Mouse (Mus musculus) forebrain, embryonic 16.5 days (tissue): Measurements from ENCODE around the gene Snrnp200. TPM values are rescaled to one million over a fixed set of nuclear protein-coding genes. Genes with fewer than 3 reads are reported as not detected.

Experiments used
- ATAC-seq: fragments of 200-750 bp; cut with Nextera tagmentation; 2 replicates; pipeline ENCODE4 v1.8.0; 2017; ENCODE audit warnings: mild to moderate bottlenecking, moderate library complexity
- H3K27ac ChIP-seq: fragments of 300-500 bp; sonication (generic); 2 replicates; pipeline ENCODE4 v1.5.1; 2014; ENCODE audit warnings: low read length, control low read depth
- H3K27me3 ChIP-seq: fragments of 300-500 bp; sonication (generic); replicated peaks from 2 replicates; pipeline ENCODE4 v1.6.1; 2014; ENCODE audit warnings: low read length; ENCODE audit not compliant: control insufficient read depth, insufficient read depth
- H3K36me3 ChIP-seq: fragments of 300-500 bp; sonication (generic); 2 replicates; pipeline ENCODE4 v1.6.1; 2014; ENCODE audit not compliant: control insufficient read depth, insufficient read depth
- H3K4me1 ChIP-seq: fragments of 300-500 bp; sonication (generic); replicated peaks from 2 replicates; pipeline ENCODE4 v1.6.1; 2014; ENCODE audit warnings: low read length; ENCODE audit not compliant: control insufficient read depth, insufficient read depth
- H3K4me2 ChIP-seq: fragments of 300-500 bp; sonication (generic); 2 replicates; pipeline ENCODE4 v1.6.1; 2014; ENCODE audit warnings: mild to moderate bottlenecking, low read length, control low read depth
- H3K4me3 ChIP-seq: fragments of 300-500 bp; sonication (generic); replicated peaks from 2 replicates; pipeline ENCODE4 v1.5.1; 2014; ENCODE audit warnings: mild to moderate bottlenecking, low read length, control low read depth
- H3K9ac ChIP-seq: fragments of 300-500 bp; sonication (generic); replicated peaks from 2 replicates; pipeline ENCODE4 v1.6.1; 2014; ENCODE audit warnings: low read depth, low read length, control low read depth
- H3K9me3 ChIP-seq: fragments of 300-500 bp; sonication (generic); 2 replicates; pipeline ENCODE4 v1.6.1; 2016; ENCODE audit warnings: low read length; ENCODE audit not compliant: control insufficient read depth
- WGBS: fragments of 180-500 bp; shearing (Covaris S2); extraction: QIAGEN DNeasy Blood & Tissue Kit; methylation state at CpG from one replicate; pipeline ENCODE4 v1.1.7; 2014; 5-methylcytosine and 5-hydroxymethylcytosine counted together
- polyA plus RNA-seq: library from polyadenylated mRNA; unstranded; fragments of >200 nt; fragmentation: Nextera tagmentation; extraction: Ambion mirVana; gene quantifications from 2 replicates; pipeline ENCODE4 v1.2.1, GENCODE M21; 2015

Snrnp200 gene
- polyA plus RNA-seq, 1 experiment from 2014 or later, result 64.6 TPM

GRCm38 (mm10) chr2:127210701-127211100 is 2.5 kb downstream of the Snrnp200 start:
- Histone ChIP-seq H3K4me2 (no peak overlapping the region), H3K9me3 (no peaks in the 10 kb centered on the region), H3K27ac (no peak overlapping the region), H3K4me3 (no peak overlapping the region), H3K9ac (no peak overlapping the region), H3K27me3 (no peaks in the 10 kb centered on the region), H3K36me3 (peaks cover 34% of the 10 kb centered on the region), H3K4me1 (peaks cover 11% of the 10 kb centered on the region)
- no peak for ATAC-seq
- 90% methylated on average over 11 of the region's 11 CpGs for WGBS

GRCm38 (mm10) chr2:127217746-127218145 is 9.6 kb downstream of the Snrnp200 start:
- no peak overlapping the region for H3K4me2 ChIP-seq
- no peak for ATAC-seq
- no peaks in the 10 kb centered on the region for H3K9me3 ChIP-seq
- H3K27ac ChIP-seq, result no peak overlapping the region
- no peak overlapping the region for H3K4me3 ChIP-seq
- H3K9ac ChIP-seq, result no peak overlapping the region
- peaks cover 57% of the 10 kb centered on the region for H3K36me3 ChIP-seq
- H3K27me3 ChIP-seq, result no peaks in the 10 kb centered on the region
- 96% methylated on average over 5 of the region's 5 CpGs for WGBS
- H3K4me1 ChIP-seq, result no peaks in the 10 kb centered on the region

- H3K27ac ChIP-seq, result no peak overlapping the region
- H3K9ac ChIP-seq, result no peak overlapping the region
- 97% methylated on average over 3 of the region's 3 CpGs for WGBS
- H3K4me1 ChIP-seq, result no peaks in the 10 kb centered on the region
- no peaks in the 10 kb centered on the region for H3K27me3 ChIP-seq
- H3K36me3 ChIP-seq, result peaks cover 79% of the 10 kb centered on the region
- no peak for ATAC-seq
- no peak overlapping the region for H3K4me2 ChIP-seq
- no peak overlapping the region for H3K4me3 ChIP-seq
- no peaks in the 10 kb centered on the region for H3K9me3 ChIP-seq
Observed at GRCm38 (mm10) chr2:127225261-127225660, 17.1 kb downstream of the Snrnp200 start.

- H3K4me2 ChIP-seq, result no peak overlapping the region
- H3K4me3 ChIP-seq, result no peak overlapping the region
- H3K4me1 ChIP-seq, result no peaks in the 10 kb centered on the region
- no peaks in the 10 kb centered on the region for H3K9me3 ChIP-seq
- no peaks in the 10 kb centered on the region for H3K27me3 ChIP-seq
- peaks cover 58% of the 10 kb centered on the region for H3K36me3 ChIP-seq
- WGBS, result 94% methylated on average over 11 of the region's 11 CpGs
- ATAC-seq, result no peak
- H3K27ac ChIP-seq, result no peak overlapping the region
- no peak overlapping the region for H3K9ac ChIP-seq
Observed at GRCm38 (mm10) chr2:127237897-127238610, 29.9 kb downstream of the Snrnp200 start.

GRCm38 (mm10) chr2:127240065-127240464 is 31.9 kb downstream of the Snrnp200 start:
- WGBS, result 91% methylated on average over 2 of the region's 2 CpGs
- Histone ChIP-seq H3K4me3 (no peak overlapping the region), H3K9me3 (no peaks in the 10 kb centered on the region), H3K4me1 (no peaks in the 10 kb centered on the region), H3K4me2 (no peak overlapping the region), H3K36me3 (peaks cover 51% of the 10 kb centered on the region), H3K27ac (no peak overlapping the region), H3K9ac (no peak overlapping the region), H3K27me3 (no peaks in the 10 kb centered on the region)
- ATAC-seq, result no peak

GRCm38 (mm10) chr2:127247592-127248333 is 39.6 kb downstream of the Snrnp200 start, which contains the start of the genes Ciao1 and Tmem127:
TSS of gene Ciao1 (minus strand) at chr2:127247816.
TSS of gene Tmem127 (plus strand) at chr2:127247908.
- H3K9ac ChIP-seq, result peak within 1 kb of the TSS; percentile 95
- H3K27ac ChIP-seq, result peak within 1 kb of the TSS; percentile 73
- no peaks in the 10 kb centered on the region for H3K9me3 ChIP-seq
- under 1% methylated on average over 53 of the region's 53 CpGs for WGBS
- ATAC-seq, result peak; percentile 99
- H3K27me3 ChIP-seq, result no peaks in the 10 kb centered on the region
- H3K4me1 ChIP-seq, result peaks cover 31% of the 10 kb centered on the region
- H3K36me3 ChIP-seq, result peaks cover 10% of the 10 kb centered on the region
- H3K4me3 ChIP-seq, result peak within 1 kb of the TSS; percentile 62
- peak within 1 kb of the TSS; percentile 95 for H3K4me2 ChIP-seq

- Histone ChIP-seq H3K4me1 (peaks cover 31% of the 10 kb centered on the region), H3K27ac (peak overlapping the region; percentile 73), H3K9ac (peak overlapping the region; percentile 95), H3K36me3 (peaks cover 6% of the 10 kb centered on the region), H3K9me3 (no peaks in the 10 kb centered on the region), H3K4me3 (peak overlapping the region; percentile 62), H3K27me3 (no peaks in the 10 kb centered on the region), H3K4me2 (peak overlapping the region; percentile 95)
- WGBS, result under 1% methylated on average over 39 of the region's 39 CpGs
- peak; percentile 53 for ATAC-seq
Observed at GRCm38 (mm10) chr2:127248334-127249004, 40.3 kb downstream of the Snrnp200 start.

GRCm38 (mm10) chr2:127250291-127251008 is 42.3 kb downstream of the Snrnp200 start:
- Histone ChIP-seq H3K27ac (no peak overlapping the region), H3K4me2 (no peak overlapping the region), H3K9ac (no peak overlapping the region), H3K4me1 (peaks cover 31% of the 10 kb centered on the region), H3K9me3 (no peaks in the 10 kb centered on the region), H3K27me3 (no peaks in the 10 kb centered on the region), H3K4me3 (no peak overlapping the region), H3K36me3 (peaks cover 2% of the 10 kb centered on the region; the same call in 1 of the 2 replicates)
- 90% methylated on average over 9 of the region's 9 CpGs for WGBS
- ATAC-seq, result no peak
